Mouse (Mus musculus) cerebellum, adult 11 months (tissue): ENCODE measurements at regions not wholly inside any gene's neighbourhood (a gene's known extent, or its start where the extent isn't known, plus 50 kb on each side); places are given as distances from the start of the nearest gene placed in this dataset.

ENCODE experiments used
- DNase-seq: peaks from one replicate; pipeline ENCODE4 v3.0.0; 2022

- no peak for DNase-seq
These were observed 190.0 kb upstream of the Tgfbr2 start for GRCm38 (mm10) chr9:116365016-116365685.

DNA sequence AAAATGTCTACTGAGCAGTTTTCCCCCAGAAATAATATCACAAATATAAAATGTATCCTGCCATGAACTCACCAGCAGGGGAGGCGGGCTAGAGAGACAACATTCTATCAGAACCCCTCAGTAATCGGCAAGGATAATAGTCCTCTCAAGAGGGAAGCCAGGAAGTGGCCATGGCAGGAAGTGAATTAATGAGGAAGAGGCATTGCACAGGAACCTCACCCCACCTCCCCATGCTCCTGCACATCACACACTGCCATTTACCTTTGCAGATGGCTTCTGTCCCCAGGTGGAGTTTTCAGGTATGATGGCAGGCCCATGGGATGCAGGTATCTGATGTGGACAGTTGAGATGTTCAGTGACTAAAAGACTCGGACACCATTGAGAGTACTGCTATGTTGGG is 185.9 kb upstream of the Tgfbr2 start:
- DNase-seq, result no peak

DNA sequence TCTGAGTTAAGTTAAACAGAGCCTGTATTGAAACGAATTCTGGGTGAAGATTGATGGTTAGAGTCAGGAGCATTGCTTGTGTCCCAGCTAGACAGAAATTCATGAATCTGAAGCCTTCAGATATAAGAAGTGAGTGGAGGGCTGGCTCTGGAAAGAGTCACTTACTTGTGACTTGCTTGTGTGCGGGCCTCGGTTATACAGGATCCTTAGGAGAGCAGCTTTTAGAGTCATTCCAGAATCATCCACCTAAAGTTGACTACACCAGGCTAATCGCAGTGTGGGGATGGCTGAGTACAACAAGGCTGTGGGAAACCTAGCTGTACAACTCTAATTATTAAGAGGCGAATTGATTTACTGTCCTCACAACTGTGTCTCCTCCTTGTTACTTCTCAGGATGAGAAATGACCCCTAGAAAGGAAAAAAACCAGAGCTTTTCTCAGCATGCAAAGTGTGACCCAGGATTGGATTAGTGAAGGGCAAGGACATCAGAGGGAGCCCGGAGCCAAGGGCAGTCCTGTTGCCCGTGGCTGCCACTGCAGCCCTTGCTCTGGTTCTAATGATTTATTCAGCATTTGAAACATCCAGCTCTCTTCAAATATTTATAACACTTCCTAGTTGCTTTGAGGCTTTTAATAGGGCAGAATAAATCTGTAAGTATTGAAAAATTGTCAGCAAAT is 179.0 kb upstream of the Tgfbr2 start:
- DNase-seq, result no peak

GRCm38 (mm10) chr9:116352801-116353494 is 177.8 kb upstream of the Tgfbr2 start:
- no peak for DNase-seq

GRCm38 (mm10) chr9:116350804-116351547 is 175.8 kb upstream of the Tgfbr2 start:
- DNase-seq, result no peak

GRCm38 (mm10) chr9:116347021-116347420 is 171.9 kb upstream of the Tgfbr2 start:
- no peak for DNase-seq

DNA sequence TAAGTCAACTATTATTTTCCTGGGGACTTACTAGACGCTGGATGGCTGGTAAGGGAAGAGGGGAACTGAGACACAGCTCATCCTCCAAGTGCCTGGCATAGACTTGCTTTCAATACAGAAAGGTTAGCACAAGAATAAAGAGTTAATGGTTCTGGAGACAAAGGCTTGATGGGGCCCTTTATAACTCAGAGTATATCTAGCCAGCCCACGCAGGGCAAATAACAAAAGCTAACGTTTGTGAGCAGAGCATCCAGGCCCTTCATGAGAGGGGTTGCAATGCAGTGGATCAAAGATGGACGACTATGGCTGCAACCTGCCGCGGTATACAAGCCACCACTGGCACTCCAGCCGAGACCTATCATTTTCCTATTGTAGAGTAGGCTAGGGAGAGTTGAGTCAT is 171.3 kb upstream of the Tgfbr2 start:
- DNase-seq, result no peak

DNA sequence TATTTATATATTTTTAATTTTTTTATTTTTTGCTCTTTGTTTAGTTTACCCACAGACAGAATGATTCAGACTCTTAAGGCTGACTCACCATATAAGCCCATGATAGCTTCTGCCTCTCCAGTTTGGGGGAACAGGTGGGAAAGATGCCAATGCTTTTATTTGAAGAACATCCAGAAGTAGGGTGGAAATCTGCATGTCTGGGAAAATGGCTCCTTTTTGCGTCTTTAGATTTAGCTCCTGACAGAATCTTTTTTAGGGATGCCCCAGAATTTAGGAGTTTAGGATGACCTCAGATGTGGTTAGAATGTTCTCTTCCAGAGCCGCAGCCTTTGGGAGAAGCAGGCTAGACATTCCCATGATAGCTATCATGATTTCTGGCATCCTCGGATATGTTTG is 167.9 kb upstream of the Tgfbr2 start:
- no peak for DNase-seq

- no peak for DNase-seq
These were observed 167.4 kb upstream of the Tgfbr2 start for GRCm38 (mm10) chr9:116342446-116343085.

DNA sequence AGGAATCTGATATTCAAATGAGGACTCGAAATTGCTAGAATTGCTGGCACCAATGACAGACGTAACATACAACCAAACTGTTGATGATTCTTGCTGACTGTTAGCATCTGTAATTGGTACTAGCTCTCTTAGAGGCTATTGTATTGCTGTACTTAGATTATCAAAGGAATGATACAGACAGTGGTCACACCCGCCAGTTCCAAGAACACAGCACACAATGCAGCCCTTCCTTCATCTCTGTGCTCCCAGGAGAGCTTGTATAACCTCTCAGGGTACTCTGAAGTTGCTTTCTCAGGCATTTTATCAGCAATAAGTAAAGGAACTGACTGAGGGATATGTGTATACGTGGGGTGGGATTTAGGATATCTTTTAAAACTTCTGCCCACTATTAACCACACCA is 166.8 kb upstream of the Tgfbr2 start:
- DNase-seq, result no peak

DNA sequence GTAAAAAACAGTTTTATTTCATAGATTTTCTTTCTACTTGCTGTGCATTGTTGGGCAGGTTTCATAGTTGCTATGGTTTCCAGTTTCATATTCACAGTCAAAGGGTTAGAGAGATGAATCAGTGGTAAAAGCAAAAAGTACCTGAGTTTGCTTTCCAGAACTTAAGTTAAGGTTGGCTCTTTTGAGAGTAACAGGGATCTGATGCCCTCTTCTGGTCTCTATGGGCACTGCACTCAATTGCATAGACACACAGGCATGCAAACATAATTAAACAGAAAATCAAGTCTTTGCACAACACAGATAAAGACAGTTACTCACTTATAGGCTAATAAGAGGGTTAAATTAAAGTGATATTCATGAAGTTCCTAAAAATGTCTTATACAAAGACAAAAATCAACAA is 165.8 kb upstream of the Tgfbr2 start:
- no peak for DNase-seq

- DNase-seq, result no peak
These were observed 163.6 kb upstream of the Tgfbr2 start for GRCm38 (mm10) chr9:116338729-116339100.

GRCm38 (mm10) chr9:116338093-116338728 is 163.1 kb upstream of the Tgfbr2 start:
- no peak for DNase-seq

GRCm38 (mm10) chr9:116337446-116338010 is 162.4 kb upstream of the Tgfbr2 start:
- no peak for DNase-seq

GRCm38 (mm10) chr9:116335561-116336478 is 160.7 kb upstream of the Tgfbr2 start:
- no peak for DNase-seq

DNA sequence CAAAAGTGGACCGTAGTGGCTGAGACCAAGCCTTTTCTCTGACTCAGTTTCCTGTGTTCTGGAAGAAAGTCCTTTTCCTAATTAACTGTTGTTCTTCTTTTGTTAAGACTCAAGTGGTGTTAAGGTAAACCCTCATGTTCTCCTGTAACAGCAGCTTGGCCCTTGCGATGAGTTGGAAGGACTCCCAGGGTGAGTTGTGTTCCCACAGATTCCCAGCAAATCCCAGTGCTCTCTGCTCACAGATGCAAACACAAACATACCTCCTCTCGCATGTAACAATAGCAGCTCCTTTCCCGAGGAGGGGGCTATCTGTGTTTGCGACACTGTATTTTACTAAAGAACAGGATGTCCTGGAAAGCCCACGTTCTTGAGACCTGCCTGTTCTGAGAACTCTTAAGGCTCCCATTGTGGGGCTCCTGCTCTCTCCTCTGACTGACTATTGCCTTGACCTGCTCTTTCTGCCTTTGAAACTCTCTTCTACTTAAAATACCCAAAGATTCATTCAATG is 158.8 kb upstream of the Tgfbr2 start:
- no peak for DNase-seq

DNA sequence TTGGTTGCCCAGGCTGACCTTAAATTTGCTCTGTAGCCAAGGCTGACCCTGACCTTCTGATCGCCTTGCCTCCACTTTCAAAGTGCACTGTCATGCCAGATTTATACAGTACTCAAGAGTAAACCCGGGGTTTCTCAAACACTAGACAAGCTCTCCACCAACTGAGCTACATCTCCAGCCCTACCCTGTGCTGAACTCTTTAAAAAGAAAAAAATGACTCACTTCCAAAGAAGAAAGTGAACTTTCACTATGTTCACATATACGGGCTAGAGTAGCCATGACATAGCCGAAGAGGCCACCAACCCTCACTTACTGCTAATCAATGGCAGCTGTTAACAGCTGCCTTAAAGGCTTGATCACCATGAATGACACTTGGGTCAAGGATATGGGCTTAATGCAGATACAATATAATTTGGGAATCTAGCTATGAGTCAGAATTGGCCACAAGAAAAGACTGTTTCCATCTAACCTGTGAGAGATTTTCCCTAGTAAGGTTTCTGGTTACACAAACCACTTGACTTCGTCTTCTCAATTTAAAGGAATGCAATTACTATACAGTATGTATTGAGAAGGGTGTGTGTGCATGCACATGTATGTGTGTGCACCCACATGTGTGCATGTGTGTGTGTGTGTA is 157.4 kb upstream of the Tgfbr2 start:
- no peak for DNase-seq

- no peak for DNase-seq
These were observed 156.2 kb upstream of the Tgfbr2 start for GRCm38 (mm10) chr9:116331406-116331805.

- DNase-seq, result no peak
These were observed 155.6 kb upstream of the Tgfbr2 start for GRCm38 (mm10) chr9:116330796-116331195.

DNA sequence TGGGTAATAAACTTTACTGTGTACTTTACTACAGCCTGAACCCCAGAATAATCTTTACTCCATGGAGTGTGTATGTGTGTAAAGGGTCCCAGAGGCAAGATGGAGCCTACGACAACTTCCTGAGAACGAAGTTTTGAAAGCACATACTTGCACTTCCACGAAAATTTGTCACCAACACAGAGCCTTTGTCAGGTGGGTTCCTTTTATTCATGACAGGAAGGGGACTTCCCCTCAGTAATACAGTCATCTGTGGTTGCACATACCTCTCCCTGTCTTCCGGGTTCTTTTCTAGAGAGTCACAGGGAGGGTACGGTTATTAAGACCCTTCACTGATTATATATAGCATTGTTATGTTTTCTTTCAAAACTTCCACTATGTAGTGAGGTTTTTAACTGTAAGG is 154.0 kb upstream of the Tgfbr2 start:
- no peak for DNase-seq
